Mouse (Mus musculus) hindbrain, postnatal 0 days (tissue): ENCODE data around the gene Ect2l. TPM values are rescaled to one million over a fixed set of nuclear protein-coding genes. Genes with fewer than 3 reads are reported as not detected.
A peak's percentile ranks its signal among the peaks of the same experiment; 100 is the strongest.

ENCODE experiments used
- ATAC-seq: fragments of 200-750 bp; cut with Nextera tagmentation; 2 replicates; pipeline ENCODE4 v1.8.0; 2017; ENCODE audit warnings: mild to moderate bottlenecking, moderate TSS enrichment, moderate library complexity
- DNase-seq: peaks from one replicate; pipeline ENCODE4 v3.0.0-alpha.2; 2015; ENCODE audit warnings: low spot score
- H3K27ac ChIP-seq: fragments of 300-500 bp; sonication (generic); 2 replicates; pipeline ENCODE4 v1.5.1; 2014; ENCODE audit warnings: mild to moderate bottlenecking
- H3K27me3 ChIP-seq: fragments of 300-500 bp; sonication (generic); 2 replicates; pipeline ENCODE4 v1.6.1; 2014; ENCODE audit warnings: low read length, mixed read lengths; ENCODE audit not compliant: insufficient read depth
- H3K36me3 ChIP-seq: fragments of 300-500 bp; sonication (generic); 2 replicates; pipeline ENCODE4 v1.6.1; 2014; ENCODE audit warnings: low read length, mixed read lengths; ENCODE audit not compliant: insufficient read depth
- H3K4me1 ChIP-seq: fragments of 300-500 bp; sonication (generic); 2 replicates; pipeline ENCODE4 v1.6.1; 2014; ENCODE audit warnings: antibody characterized with exemption, low read length, mixed read lengths; ENCODE audit not compliant: insufficient read depth
- H3K4me2 ChIP-seq: fragments of 300-500 bp; sonication (generic); 2 replicates; pipeline ENCODE4 v1.6.1; 2014; ENCODE audit warnings: low read depth, mild to moderate bottlenecking, low read length, moderate library complexity, mixed read lengths
- H3K4me3 ChIP-seq: fragments of 300-500 bp; sonication (generic); 2 replicates; pipeline ENCODE4 v1.5.1; 2014; ENCODE audit warnings: low read length
- H3K9ac ChIP-seq: fragments of 300-500 bp; sonication (generic); replicated peaks from 2 replicates; pipeline ENCODE4 v1.6.1; 2014; ENCODE audit warnings: mild to moderate bottlenecking, low read length, moderate library complexity, mixed read lengths
- H3K9me3 ChIP-seq: fragments of 300-500 bp; sonication (generic); 2 replicates; pipeline ENCODE4 v1.6.1; 2016; ENCODE audit warnings: low read length, mixed read lengths
- CTCF ChIP-seq: IDR thresholded peaks from 2 replicates; pipeline ENCODE4 v1.5.1; 2016; ENCODE audit warnings: antibody characterized with exemption, control low read depth, low read depth
- WGBS: fragments of 180-500 bp; shearing (Covaris S2); extraction: QIAGEN DNeasy Blood & Tissue Kit; methylation state at CpG from one replicate; pipeline ENCODE4 v1.1.7; 2014; 5-methylcytosine and 5-hydroxymethylcytosine counted together
- polyA plus RNA-seq: library from polyadenylated mRNA; unstranded; fragments of >200 nt; fragmentation: Nextera tagmentation; extraction: Ambion mirVana; gene quantifications from 2 replicates; pipeline ENCODE4 v1.2.1, GENCODE M21; 2015
- total RNA-seq: library from RNA; depleted of rRNA; stranded (reverse); fragments of >200 nt; gene quantifications from 2 replicates; pipeline ENCODE4 v1.2.3, GENCODE M21; 2014

The Ect2l gene
- total and polyA plus RNA-seq, 2 experiments from 2014 or later, result 0.48 TPM; not detected in 1

DNA sequence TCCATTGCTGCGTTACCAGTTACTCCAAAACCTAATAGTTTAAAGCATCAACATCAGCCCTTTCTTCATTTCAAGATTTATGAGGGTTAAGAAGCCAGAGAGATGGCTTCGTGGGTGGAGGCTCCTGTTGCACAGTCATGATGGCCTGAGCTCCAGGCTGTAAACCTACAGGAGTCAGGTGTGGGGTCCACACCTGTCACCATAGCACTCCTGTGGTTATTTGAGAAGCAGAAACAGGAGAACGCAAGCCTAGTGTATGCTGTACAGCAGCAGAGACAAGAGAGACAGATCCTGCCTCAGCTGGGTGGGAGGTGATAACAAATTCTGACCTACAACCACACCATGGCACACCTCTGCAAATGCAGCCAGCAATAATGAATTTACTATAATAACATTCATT lies 8.3 kb downstream of the Ect2l start:
- ATAC-seq, result no peak
- H3K9me3 ChIP-seq, result no peaks in the 10 kb centered on the region

DNA sequence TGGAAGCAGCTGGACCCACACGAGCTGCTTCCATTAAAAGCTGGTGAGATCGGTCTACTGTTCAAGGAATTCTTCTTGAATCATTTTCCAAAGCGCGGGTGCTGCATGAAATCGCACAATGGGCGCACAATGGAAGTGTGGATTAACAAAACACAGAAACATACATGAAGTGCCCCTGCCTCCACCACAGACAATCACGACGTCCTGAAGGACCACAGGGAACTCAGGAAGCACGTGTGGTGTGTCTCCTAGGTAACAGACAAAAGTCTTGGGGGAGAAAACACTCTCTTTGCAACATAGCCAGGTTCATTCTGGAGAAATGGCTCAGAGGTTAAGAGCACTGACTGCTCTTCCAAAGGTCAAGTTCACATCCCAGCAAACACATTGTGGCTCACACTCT lies 10.0 kb downstream of the Ect2l start:
- no peaks in the 10 kb centered on the region for H3K4me1 ChIP-seq
- no peak overlapping the region for H3K4me3 ChIP-seq
- H3K27me3 ChIP-seq, result no peaks in the 10 kb centered on the region
- no peaks in the 10 kb centered on the region for H3K9me3 ChIP-seq
- TF ChIP-seq CTCF, result no peak
- H3K27ac ChIP-seq, result no peak overlapping the region
- DNase-seq (no peak), ATAC-seq (no peak)
- WGBS, result 45% methylated on average over 9 of the region's 9 CpGs
- H3K4me2 ChIP-seq, result no peak overlapping the region
- H3K36me3 ChIP-seq, result no peaks in the 10 kb centered on the region
- no peak overlapping the region for H3K9ac ChIP-seq

More for the DNA sequence above, 8.3 kb downstream of the Ect2l start:
- no peak for DNase-seq
- Histone ChIP-seq H3K27me3 (no peaks in the 10 kb centered on the region), H3K36me3 (no peaks in the 10 kb centered on the region), H3K4me1 (no peaks in the 10 kb centered on the region), H3K27ac (no peak overlapping the region), H3K4me3 (no peak overlapping the region), H3K4me2 (no peak overlapping the region), H3K9ac (no peak overlapping the region)
- no peak for TF ChIP-seq CTCF
- WGBS, result 85% methylated on average over 3 of the region's 3 CpGs

DNA sequence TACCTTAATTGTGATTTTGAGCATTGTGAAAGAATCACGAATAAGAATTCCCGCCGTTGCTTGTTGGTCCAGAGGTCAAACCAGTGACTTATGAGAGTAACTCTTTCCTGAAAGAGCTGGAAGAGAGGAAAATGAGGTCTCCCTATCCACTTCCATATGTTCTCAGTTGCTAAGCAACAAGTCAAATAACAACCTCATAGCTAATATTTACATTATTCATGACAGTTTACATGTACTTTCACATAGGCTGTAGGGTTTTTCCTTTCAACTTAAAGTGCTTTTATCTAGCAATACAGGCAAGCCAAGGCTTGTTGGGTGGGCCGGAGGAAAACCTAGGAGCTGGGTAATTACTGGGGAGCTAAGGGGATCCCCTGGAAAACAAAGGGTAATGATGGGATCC lies 10.8 kb downstream of the Ect2l start:
- H3K27ac ChIP-seq, result no peak overlapping the region
- no peak for TF ChIP-seq CTCF
- ATAC-seq, result no peak
- H3K4me3 ChIP-seq, result no peak overlapping the region
- H3K36me3 ChIP-seq, result no peaks in the 10 kb centered on the region
- H3K27me3 ChIP-seq, result no peaks in the 10 kb centered on the region
- 85% methylated on average over 4 of the region's 4 CpGs for WGBS
- H3K4me1 ChIP-seq, result no peaks in the 10 kb centered on the region
- no peak overlapping the region for H3K9ac ChIP-seq
- no peak for DNase-seq
- no peak overlapping the region for H3K4me2 ChIP-seq
- no peaks in the 10 kb centered on the region for H3K9me3 ChIP-seq

DNA sequence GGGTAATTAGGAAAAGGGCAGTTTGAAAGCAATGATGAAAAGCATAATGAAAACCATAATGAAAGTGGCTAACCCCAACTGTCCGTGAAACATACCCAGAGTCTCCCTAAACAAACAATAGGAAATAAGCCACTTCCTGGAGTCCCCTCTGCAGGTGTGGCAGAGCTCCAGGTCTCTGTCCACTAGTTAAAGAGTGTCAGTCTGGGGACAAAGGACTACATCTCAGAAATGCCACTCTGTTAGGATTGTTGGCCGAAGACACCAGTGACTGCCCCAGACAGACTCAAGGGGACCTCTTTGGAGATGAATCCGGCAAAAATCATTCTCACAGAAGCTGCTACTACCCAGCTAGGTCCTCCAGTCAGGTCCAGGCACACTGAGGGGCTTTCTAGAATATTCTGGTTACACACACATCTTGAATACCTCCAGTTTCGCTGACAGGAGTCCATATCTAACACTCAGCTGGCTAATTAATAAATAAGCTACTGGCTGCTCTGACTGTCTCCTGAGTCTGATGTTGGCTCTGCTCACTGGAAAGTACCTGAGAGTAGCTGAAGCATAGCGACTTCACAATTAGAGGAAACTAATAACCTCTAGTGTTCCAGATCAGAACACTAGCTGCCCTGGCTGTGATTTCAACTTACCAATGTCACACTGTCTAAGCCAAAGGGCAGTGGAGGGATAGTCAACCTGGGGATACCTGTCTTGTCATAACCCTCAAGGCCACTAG lies 12.2 kb downstream of the Ect2l start:
- Histone ChIP-seq H3K4me2 (no peak overlapping the region), H3K4me3 (no peak overlapping the region), H3K27me3 (no peaks in the 10 kb centered on the region), H3K27ac (no peak overlapping the region), H3K36me3 (no peaks in the 10 kb centered on the region), H3K4me1 (no peaks in the 10 kb centered on the region), H3K9me3 (no peaks in the 10 kb centered on the region), H3K9ac (no peak overlapping the region)
- ATAC-seq (no peak), DNase-seq (no peak)
- TF ChIP-seq CTCF, result no peak
- 87% methylated on average over 5 of the region's 5 CpGs for WGBS

DNA sequence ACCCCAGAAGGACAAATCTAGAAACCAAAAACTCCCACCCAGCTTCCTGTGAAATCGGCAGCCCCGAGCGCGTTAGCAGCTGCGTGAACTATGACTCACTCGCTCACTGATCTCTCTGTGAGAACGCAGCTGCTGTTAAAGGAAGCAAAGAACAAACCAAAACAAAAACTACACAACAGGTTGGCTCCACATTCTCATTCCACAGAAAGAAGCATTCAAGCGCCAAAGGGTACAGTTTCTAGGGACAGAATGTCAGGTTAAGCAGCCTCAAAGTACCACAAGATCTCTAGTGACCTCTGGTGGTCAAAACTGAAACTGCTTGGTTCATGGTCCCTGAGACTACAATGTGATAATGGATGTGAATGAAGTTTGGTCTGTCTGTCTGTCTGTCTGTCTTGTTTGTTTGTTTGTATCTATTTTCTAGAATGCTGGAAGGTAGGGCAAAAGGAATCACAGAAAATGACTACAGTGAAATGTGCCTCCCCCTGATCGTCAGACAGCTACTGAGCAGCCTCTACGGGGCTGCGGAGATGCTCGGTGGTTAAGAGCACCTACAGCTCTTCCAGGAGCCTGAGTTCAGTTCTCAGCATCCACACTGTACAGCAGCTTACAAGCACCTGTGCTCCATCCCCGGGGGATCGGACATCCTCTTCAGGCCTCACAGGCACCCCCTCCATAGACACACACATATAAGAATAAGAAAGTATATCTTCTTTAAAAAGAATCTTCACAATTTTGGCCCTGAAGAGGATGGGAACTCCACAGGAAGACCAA lies 13.3 kb downstream of the Ect2l start:
- Histone ChIP-seq H3K4me2 (peak overlapping the region; percentile 50), H3K36me3 (no peaks in the 10 kb centered on the region), H3K9ac (no peak overlapping the region), H3K4me1 (no peaks in the 10 kb centered on the region), H3K9me3 (no peaks in the 10 kb centered on the region), H3K4me3 (peak overlapping the region; percentile 21; the same call in 1 of the 2 replicates), H3K27ac (no peak overlapping the region), H3K27me3 (no peaks in the 10 kb centered on the region)
- DNase-seq (peak; percentile 81), ATAC-seq (peak; percentile 60; the same call in 1 of the 2 replicates)
- WGBS, result 59% methylated on average over 14 of the region's 14 CpGs
- peak; percentile 96 for TF ChIP-seq CTCF

DNA sequence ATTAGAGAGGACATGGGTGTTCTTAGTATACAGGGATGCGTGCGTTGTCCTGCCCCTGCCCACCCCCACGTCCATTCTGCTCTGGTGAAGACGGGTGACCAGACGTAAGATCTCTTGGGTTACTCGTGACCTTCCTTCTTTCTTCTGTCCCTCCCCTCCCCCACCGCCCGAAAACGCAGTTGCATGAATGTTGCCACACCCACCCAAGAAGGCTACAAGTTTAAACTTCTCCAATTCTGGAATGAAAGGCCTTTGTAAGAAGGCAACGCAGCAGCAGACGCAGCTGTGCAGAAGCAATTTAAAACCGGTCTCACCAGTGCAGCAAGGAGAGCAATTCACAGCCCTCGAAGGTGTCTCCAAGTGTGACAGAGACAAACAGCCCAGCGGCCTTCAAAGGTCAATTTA lies 16.0 kb downstream of the Ect2l start:
- Histone ChIP-seq H3K4me3 (no peak overlapping the region), H3K9me3 (no peaks in the 10 kb centered on the region), H3K36me3 (no peaks in the 10 kb centered on the region), H3K27ac (no peak overlapping the region), H3K4me1 (no peaks in the 10 kb centered on the region), H3K9ac (no peak overlapping the region), H3K4me2 (no peak overlapping the region), H3K27me3 (no peaks in the 10 kb centered on the region)
- DNase-seq (no peak), ATAC-seq (no peak)
- WGBS, result 72% methylated on average over 14 of the region's 14 CpGs
- no peak for TF ChIP-seq CTCF

DNA sequence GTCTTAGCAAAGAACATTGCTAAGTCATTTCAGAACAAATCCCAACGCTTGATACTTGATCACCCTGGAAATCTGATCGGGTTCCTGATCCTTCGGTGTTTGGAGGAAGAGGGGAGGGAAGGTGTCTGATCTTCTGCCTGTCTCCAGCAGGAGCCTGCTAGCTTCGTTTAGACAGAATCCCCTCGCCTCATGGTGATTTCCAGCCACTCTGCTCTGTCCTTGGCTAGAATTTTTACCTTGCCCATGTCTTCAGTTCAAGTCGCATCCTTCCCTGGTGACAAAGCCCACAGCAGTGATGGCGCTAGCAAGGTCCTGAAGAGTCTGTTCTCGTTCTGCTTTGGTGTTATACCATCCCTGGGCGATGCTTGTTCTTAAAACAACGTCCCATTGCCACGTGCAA lies 16.5 kb downstream of the Ect2l start:
- Histone ChIP-seq H3K4me1 (no peaks in the 10 kb centered on the region), H3K9ac (no peak overlapping the region), H3K27me3 (no peaks in the 10 kb centered on the region), H3K27ac (no peak overlapping the region), H3K4me3 (no peak overlapping the region), H3K4me2 (no peak overlapping the region), H3K9me3 (no peaks in the 10 kb centered on the region), H3K36me3 (no peaks in the 10 kb centered on the region)
- TF ChIP-seq CTCF, result no peak
- DNase-seq, result no peak
- ATAC-seq, result no peak
- WGBS, result 86% methylated on average over 11 of the region's 11 CpGs
